Mouse (Mus musculus) activated CD4-positive, CD25-positive, alpha-beta regulatory T cell, adult 4 months (primary cell): Measurements from ENCODE around the gene Bloc1s2. TPM values are rescaled to one million over a fixed set of nuclear protein-coding genes. Genes with fewer than 3 reads are reported as not detected.
"Not testable (repeated sequence)": the region's sequence is repeated elsewhere in the genome, so short reads cannot be mapped to it uniquely, and the experiment has no call there.

Source experiments
- ATAC-seq: one replicate; pipeline ENCODE4 v1.8.0; 2017
- polyA plus RNA-seq, 2 experiments: library from polyadenylated mRNA; unstranded; fragments of 100-300 nt; shearing (Covaris generic); gene quantifications; one replicate each; pipeline ENCODE4 v1.2.1; 2017

Gene Bloc1s2
- polyA plus RNA-seq, 2 experiments from 2014 or later, result 111 to 132 TPM

DNA sequence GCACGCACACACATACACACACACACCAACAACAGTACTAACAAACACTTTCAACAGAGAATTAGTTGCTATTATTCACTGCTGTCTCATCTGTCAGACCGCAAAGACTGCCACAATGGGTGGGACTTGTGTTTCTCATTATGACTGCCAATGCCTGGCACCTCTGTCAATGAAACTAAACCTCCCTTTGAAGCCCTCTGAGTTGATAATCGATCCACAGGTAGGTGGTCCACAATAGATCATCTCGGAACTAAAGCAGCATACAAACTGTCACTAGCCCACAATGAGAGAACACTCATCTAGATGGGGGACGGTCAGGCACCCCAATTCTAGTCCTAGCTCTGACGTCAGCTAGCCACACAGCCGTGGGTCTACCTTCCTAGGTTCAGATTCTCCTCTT is 25.1 kb downstream of the Bloc1s2 start:
- no peak for ATAC-seq

- not testable (repeated sequence) for ATAC-seq
Observed at GRCm38 (mm10) chr19:44120686-44121085, 25.6 kb downstream of the Bloc1s2 start.

- ATAC-seq, result no peak
Observed at GRCm38 (mm10) chr19:44117793-44118192, 28.5 kb downstream of the Bloc1s2 start.

GRCm38 (mm10) chr19:44111706-44112105 is 34.5 kb downstream of the Bloc1s2 start:
- ATAC-seq, result no peak

GRCm38 (mm10) chr19:44110356-44110755 is 35.9 kb downstream of the Bloc1s2 start:
- ATAC-seq, result no peak

DNA sequence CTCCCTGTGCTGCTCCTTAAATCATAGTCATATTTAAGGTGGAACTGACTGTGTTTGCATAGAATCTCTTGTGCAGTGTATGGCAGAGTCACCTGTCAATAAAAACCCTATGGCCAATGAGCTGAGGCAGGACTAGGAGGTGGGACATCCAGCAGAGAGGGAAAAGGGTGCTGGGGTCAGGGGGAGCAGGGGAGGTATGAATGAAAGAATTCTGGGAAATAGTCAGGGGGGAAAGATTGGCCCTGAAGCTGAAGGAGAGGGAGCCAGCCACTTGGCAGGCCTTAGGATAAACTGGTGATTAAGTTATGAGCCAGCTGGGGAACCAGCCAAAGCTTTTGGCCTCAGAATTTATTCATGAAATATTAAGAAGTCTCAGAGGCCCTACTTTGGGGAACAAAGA is 37.2 kb downstream of the Bloc1s2 start:
- ATAC-seq, result no peak

GRCm38 (mm10) chr19:44107661-44108521 is 38.4 kb downstream of the Bloc1s2 start:
- ATAC-seq, result no peak

DNA sequence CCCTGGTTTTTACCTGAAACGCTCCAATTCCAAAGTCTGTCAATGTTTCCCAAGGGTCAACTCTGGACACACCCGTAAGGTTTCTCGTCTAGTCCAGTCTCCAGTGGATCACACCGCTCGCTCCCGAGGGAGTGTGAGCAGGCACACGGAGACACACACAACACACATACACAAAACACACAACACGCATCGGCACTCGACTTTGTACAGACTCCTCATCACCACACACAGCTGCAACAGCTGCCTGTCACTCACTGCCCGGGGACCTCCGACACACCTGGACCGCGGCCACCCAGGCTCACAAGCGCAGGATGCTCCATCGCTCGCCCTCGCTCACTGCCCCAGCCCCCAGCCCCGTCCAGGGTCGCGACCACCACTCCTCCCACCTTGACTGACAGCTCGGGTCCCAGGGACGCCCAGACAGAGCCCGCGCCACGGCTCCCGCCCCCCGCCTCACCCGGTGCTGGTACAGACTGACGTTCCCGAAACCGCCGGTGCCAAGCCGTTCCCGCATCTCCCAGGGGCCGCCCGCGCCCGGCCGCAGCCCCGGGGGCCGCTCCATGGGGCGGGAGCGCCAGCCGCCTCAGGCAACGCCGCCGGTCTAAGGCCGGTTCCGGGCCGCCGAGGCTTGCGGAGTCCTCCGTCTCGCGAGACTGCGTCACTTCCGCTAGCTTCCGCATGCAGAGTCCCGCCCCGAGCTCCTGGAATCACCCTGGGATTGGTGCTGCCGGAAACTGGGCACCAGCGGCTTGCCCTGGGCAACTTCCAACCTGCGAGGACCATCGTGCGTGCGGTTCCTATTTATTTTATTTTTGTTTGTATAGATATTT is 39.2 kb downstream of the Bloc1s2 start, which contains the start of gene Chuk:
Gene Chuk (minus strand): TSS at position 650 of the 830 bp plus-strand sequence.
- peak; percentile 99 for ATAC-seq

GRCm38 (mm10) chr19:44104393-44104792 is 41.9 kb downstream of the Bloc1s2 start:
- no peak for ATAC-seq

DNA sequence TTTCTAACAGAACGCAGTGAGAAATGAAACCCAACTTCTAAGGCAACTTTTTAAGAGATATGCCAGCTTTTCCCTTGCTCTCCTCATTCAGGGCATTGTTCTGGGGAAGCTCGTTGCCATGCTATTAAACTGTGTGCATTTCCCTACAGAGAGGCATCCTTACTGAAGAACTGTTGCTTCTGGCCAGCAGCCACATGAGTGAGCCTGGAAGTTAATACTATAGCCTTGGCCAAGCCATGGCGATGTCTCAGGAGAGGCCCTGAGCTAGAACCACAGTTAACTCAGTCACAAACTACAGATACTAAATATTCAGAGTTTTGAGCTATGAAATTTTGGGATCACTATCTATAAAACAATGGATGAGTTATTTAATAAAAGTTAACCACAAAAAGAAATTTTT is 43.2 kb downstream of the Bloc1s2 start:
- no peak for ATAC-seq

GRCm38 (mm10) chr19:44100840-44101239 is 45.4 kb downstream of the Bloc1s2 start:
- ATAC-seq, result no peak

Other genes starting within 250 kb of the Bloc1s2 start
- gene Dnmbp, start 206.3 kb downstream of the Bloc1s2 start, polyA plus RNA-seq, result 1 to 10 TPM; 3.5 to 7.0 TPM
- gene Cpn1, start 159.9 kb downstream of the Bloc1s2 start, polyA plus RNA-seq, result under 1 TPM in 1 of 2 experiments, not detected in 1; 0.15 TPM
- gene Cyp2c23, start 117.2 kb downstream of the Bloc1s2 start, polyA plus RNA-seq, result not detected
- gene Erlin1, start 76.7 kb downstream of the Bloc1s2 start, polyA plus RNA-seq, result 1 to 10 TPM; 4.2 to 4.9 TPM
- 10 to 100 TPM; 42.6 to 47.7 TPM for gene Chuk, start 39.0 kb downstream of the Bloc1s2 start, polyA plus RNA-seq
- gene Cwf19l1, start 10.6 kb downstream of the Bloc1s2 start, polyA plus RNA-seq, result 10 to 100 TPM; 25.7 to 31.2 TPM
- gene Pkd2l1, start 46.0 kb upstream of the Bloc1s2 start, polyA plus RNA-seq, result under 1 TPM in 1 of 2 experiments, not detected in 1; 0.09 TPM
- gene Scd3, start 56.8 kb upstream of the Bloc1s2 start, polyA plus RNA-seq, result not detected
- 10 to 100 TPM; 37.3 to 47.1 TPM for gene Scd2, start 147.2 kb upstream of the Bloc1s2 start, polyA plus RNA-seq
- under 1 TPM; 0.60 to 0.69 TPM for gene Scd4, start 186.6 kb upstream of the Bloc1s2 start, polyA plus RNA-seq